Comparison of ENCODE assay signal across 18 mouse cellular contexts in the genomic region with DNA sequence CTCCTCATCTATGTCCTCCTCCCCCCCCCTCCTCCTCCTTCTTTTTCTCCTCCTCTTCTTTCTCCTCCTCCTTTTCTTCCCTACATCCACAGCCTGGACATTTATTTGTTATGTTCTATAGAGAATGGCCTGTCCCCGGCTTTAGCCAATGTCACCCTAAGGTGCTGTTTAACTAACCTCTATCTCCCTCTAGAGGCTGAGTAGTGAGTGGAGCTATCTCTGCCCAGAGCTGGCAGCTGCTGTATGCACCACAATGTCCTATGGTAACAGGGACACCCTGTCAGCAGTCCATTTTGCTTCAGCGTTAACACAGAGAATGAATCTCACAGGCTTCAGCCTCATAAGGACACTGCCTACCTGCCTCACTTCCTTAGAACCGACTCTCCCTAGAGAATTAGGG.
DNase-seq lines count a peak whose midpoint lies in the region; ATAC-seq and TF ChIP-seq lines count a peak whose summit lies in the region.
"Had no signal": no experiment of that assay in that cellular context is flagged by ENCODE, and none has a peak within 500 bp of the region (broad histone marks: within the 10 kb centered on the region; RNA-seq: fewer than 3 reads in every experiment).

No protein-coding gene starts in this region.

- no peak overlapping the region for H3K9ac ChIP-seq in hindbrain, postnatal 0 days (replicated peaks; ENCODE audit: low read length)
- no peak overlapping the region for H3K9ac ChIP-seq in hindbrain, embryonic 16.5 days (ENCODE audit: low read depth, low read length)
- no peak overlapping the region for H3K9ac ChIP-seq in liver, postnatal 0 days (replicated peaks)
- no peak overlapping the region for H3K9ac ChIP-seq in liver, embryonic 12.5 days
- H3K9ac ChIP-seq in hindbrain, embryonic 11.5 days (ENCODE audit: low read depth, low read length), result no peak overlapping the region
- H3K9ac ChIP-seq: forebrain, embryonic 15.5 days; intestine, embryonic 15.5 days; lung, embryonic 15.5 days had no signal

- TF ChIP-seq EP300 in liver, postnatal 0 days (IDR thresholded peaks at IDR 0.05; ENCODE audit: low read depth), result no peak

- no peaks in the 10 kb centered on the region for H3K27me3 ChIP-seq in hindbrain, postnatal 0 days (ENCODE audit: insufficient read depth, low read length)
- H3K27me3 ChIP-seq in hindbrain, embryonic 16.5 days (replicated peaks; ENCODE audit: control insufficient read depth, insufficient read depth, low read length), result no peaks in the 10 kb centered on the region
- no peaks in the 10 kb centered on the region for H3K27me3 ChIP-seq in liver, postnatal 0 days (ENCODE audit: insufficient read depth, low read length)
- no peaks in the 10 kb centered on the region for H3K27me3 ChIP-seq in liver, embryonic 12.5 days (replicated peaks)
- H3K27me3 ChIP-seq in hindbrain, embryonic 11.5 days (ENCODE audit: control insufficient read depth, insufficient read depth, low read length), result no peaks in the 10 kb centered on the region
- H3K27me3 ChIP-seq: forebrain, embryonic 15.5 days; intestine, embryonic 15.5 days; lung, embryonic 15.5 days had no signal

- TF ChIP-seq CTCF in hindbrain, postnatal 0 days (IDR thresholded peaks at IDR 0.05; ENCODE audit: low read depth), result peak; percentile 48
- TF ChIP-seq CTCF in liver, postnatal 0 days (IDR thresholded peaks at IDR 0.05; ENCODE audit: low read depth), result peak; percentile 30
- TF ChIP-seq CTCF in cortical plate, adult 2 months (IDR thresholded peaks at IDR 0.05; ENCODE audit: extremely low read depth, insufficient read depth, low read length), result 0 out of 2 replicates have a peak, but pooled peaks have one; percentile 24

- H3K27ac ChIP-seq in hindbrain, postnatal 0 days, result no peak overlapping the region
- no peak overlapping the region for H3K27ac ChIP-seq in hindbrain, embryonic 16.5 days (ENCODE audit: low read depth, low read length)
- H3K27ac ChIP-seq in liver, postnatal 0 days (ENCODE audit: low read depth), result no peak overlapping the region
- no peak overlapping the region for H3K27ac ChIP-seq in liver, embryonic 12.5 days
- no peak overlapping the region for H3K27ac ChIP-seq in cortical plate, adult 2 months (ENCODE audit: insufficient read depth, low read length)
- no peak overlapping the region for H3K27ac ChIP-seq in hindbrain, embryonic 11.5 days (ENCODE audit: low read depth, low read length)
- H3K27ac ChIP-seq: embryonic facial prominence, embryonic 10.5 days; forebrain, embryonic 15.5 days; hindbrain, embryonic 10.5 days; intestine, embryonic 15.5 days; lung, embryonic 15.5 days had no signal

- no peak overlapping the region for H3K4me3 ChIP-seq in hindbrain, postnatal 0 days (ENCODE audit: low read length)
- no peak overlapping the region for H3K4me3 ChIP-seq in hindbrain, embryonic 16.5 days (ENCODE audit: low read length)
- H3K4me3 ChIP-seq in liver, postnatal 0 days (ENCODE audit: low read depth, low read length), result no peak overlapping the region
- H3K4me3 ChIP-seq in liver, embryonic 12.5 days, result no peak overlapping the region
- H3K4me3 ChIP-seq in cortical plate, adult 2 months (ENCODE audit: insufficient read depth, low read length), result no peak overlapping the region
- no peak overlapping the region for H3K4me3 ChIP-seq in hindbrain, embryonic 11.5 days (ENCODE audit: low read depth, low read length)
- H3K4me3 ChIP-seq: embryonic facial prominence, embryonic 10.5 days; erythroblast, embryonic 14.5 days; forebrain, embryonic 15.5 days; hindbrain, embryonic 10.5 days; intestine, embryonic 15.5 days; lung, embryonic 15.5 days; myocyte had no signal

- peak; percentile 33 for DNase-seq in hindbrain, postnatal 0 days (ENCODE audit: low spot score)
- no peak for DNase-seq in liver, postnatal 0 days
- DNase-seq in MN1 (ENCODE audit: low spot score), result peak; percentile 32
- DNase-seq in thymus, postnatal 4 days, result no peak
- DNase-seq in hindbrain, embryonic 11.5 days (ENCODE audit: low spot score), result no peak
- DNase-seq: adrenal gland, adult 8-10 months; cerebellum, postnatal 14 days; right cerebral cortex, adult 18-20 months had no signal

- no peak for ATAC-seq in hindbrain, postnatal 0 days
- no peak for ATAC-seq in hindbrain, embryonic 16.5 days
- no peak for ATAC-seq in liver, postnatal 0 days
- no peak for ATAC-seq in liver, embryonic 12.5 days
- no peak for ATAC-seq in hindbrain, embryonic 11.5 days (ENCODE audit: low FRiP score)
- ATAC-seq: forebrain, embryonic 15.5 days; intestine, embryonic 15.5 days had no signal

- peaks cover 11% of the 10 kb centered on the region; the same call in 1 of the 2 replicates for H3K36me3 ChIP-seq in hindbrain, postnatal 0 days (ENCODE audit: insufficient read depth, low read length)
- peaks cover 8% of the 10 kb centered on the region; the same call in 1 of the 2 replicates for H3K36me3 ChIP-seq in hindbrain, embryonic 16.5 days (ENCODE audit: control insufficient read depth, insufficient read depth, low read length)
- H3K36me3 ChIP-seq in liver, postnatal 0 days (replicated peaks; ENCODE audit: insufficient read depth, low read length), result peaks cover 59% of the 10 kb centered on the region
- H3K36me3 ChIP-seq in liver, embryonic 12.5 days, result peaks cover 89% of the 10 kb centered on the region
- peaks cover 10% of the 10 kb centered on the region for H3K36me3 ChIP-seq in hindbrain, embryonic 11.5 days (ENCODE audit: control insufficient read depth, insufficient read depth, low read length)
- H3K36me3 ChIP-seq: lung, embryonic 15.5 days had no signal

- no peak for TF ChIP-seq POLR2A in cortical plate, adult 2 months (IDR thresholded peaks at IDR 0.05; ENCODE audit: extremely low read depth, insufficient read depth, low read length)

- H3K4me1 ChIP-seq in hindbrain, postnatal 0 days (ENCODE audit: insufficient read depth, low read length), result no peaks in the 10 kb centered on the region
- no peaks in the 10 kb centered on the region for H3K4me1 ChIP-seq in hindbrain, embryonic 16.5 days (ENCODE audit: control insufficient read depth, insufficient read depth, low read depth, low read length)
- H3K4me1 ChIP-seq in liver, postnatal 0 days (ENCODE audit: insufficient read depth), result no peaks in the 10 kb centered on the region
- H3K4me1 ChIP-seq in liver, embryonic 12.5 days, result no peaks in the 10 kb centered on the region
- peaks cover 2% of the 10 kb centered on the region; the same call in 1 of the 2 replicates for H3K4me1 ChIP-seq in cortical plate, adult 2 months (ENCODE audit: control insufficient read depth, insufficient read depth, low read length)
- no peaks in the 10 kb centered on the region for H3K4me1 ChIP-seq in hindbrain, embryonic 11.5 days (replicated peaks; ENCODE audit: control insufficient read depth, insufficient read depth, low read length)
- H3K4me1 ChIP-seq: embryonic facial prominence, embryonic 10.5 days; forebrain, embryonic 15.5 days; intestine, embryonic 15.5 days; lung, embryonic 15.5 days had no signal

- no peaks in the 10 kb centered on the region for H3K9me3 ChIP-seq in hindbrain, postnatal 0 days (ENCODE audit: low read length)
- H3K9me3 ChIP-seq in hindbrain, embryonic 16.5 days (ENCODE audit: control insufficient read depth, low read length), result no peaks in the 10 kb centered on the region
- no peaks in the 10 kb centered on the region for H3K9me3 ChIP-seq in liver, postnatal 0 days (ENCODE audit: low read length)
- H3K9me3 ChIP-seq in liver, embryonic 12.5 days (replicated peaks), result no peaks in the 10 kb centered on the region
- no peaks in the 10 kb centered on the region for H3K9me3 ChIP-seq in hindbrain, embryonic 11.5 days (ENCODE audit: control insufficient read depth, low read length)
- H3K9me3 ChIP-seq: embryonic facial prominence, embryonic 10.5 days; forebrain, embryonic 15.5 days; hindbrain, embryonic 10.5 days; intestine, embryonic 15.5 days; lung, embryonic 15.5 days had no signal

- H3K4me2 ChIP-seq in hindbrain, postnatal 0 days (ENCODE audit: low read depth, low read length), result no peak overlapping the region
- no peak overlapping the region for H3K4me2 ChIP-seq in hindbrain, embryonic 16.5 days (ENCODE audit: low read length)
- no peak overlapping the region for H3K4me2 ChIP-seq in liver, postnatal 0 days (ENCODE audit: low read depth, low read length)
- no peak overlapping the region for H3K4me2 ChIP-seq in liver, embryonic 12.5 days
- H3K4me2 ChIP-seq in hindbrain, embryonic 11.5 days (replicated peaks; ENCODE audit: low read depth, low read length), result no peak overlapping the region
- H3K4me2 ChIP-seq: forebrain, embryonic 15.5 days; intestine, embryonic 15.5 days; lung, embryonic 15.5 days had no signal

- 77% methylated on average over 3 of the region's 3 CpGs for WGBS in hindbrain, postnatal 0 days
- 84% methylated on average over 3 of the region's 3 CpGs for WGBS in hindbrain, embryonic 16.5 days
- WGBS in liver, postnatal 0 days (ENCODE audit: insufficient replicate concordance), result 76% methylated on average over 3 of the region's 3 CpGs
- 82% methylated on average over 3 of the region's 3 CpGs for WGBS in liver, embryonic 12.5 days (ENCODE audit: insufficient replicate concordance)
- WGBS in hindbrain, embryonic 11.5 days, result 88% methylated on average over 3 of the region's 3 CpGs

Comparison
In these comparisons a context has a peak if more than half of its experiments do, and no peak if none do; other contexts are left out.
1. DNase-seq: peak in hindbrain, postnatal 0 days (single experiment) and MN1 (single experiment); none in liver, postnatal 0 days (single experiment), thymus, postnatal 4 days (single experiment) and hindbrain, embryonic 11.5 days (single experiment).
2. Peak in every context shown above with its lines, with median percentiles within 50 percentile points of each other: CTCF ChIP-seq.